Mouse (Mus musculus) heart, adult 18-20 months (tissue): ENCODE measurements around the gene Zfhx3. TPM values are rescaled to one million over a fixed set of nuclear protein-coding genes. Genes with fewer than 3 reads are reported as not detected.

Source experiments
- DNase-seq, 2 experiments: peaks; one replicate each; pipeline ENCODE4 v3.0.0; 2021 to 2022; ENCODE audit warnings: mixed read lengths in 1 of 2
- microRNA-seq, 2 experiments: library from miRNA; unstranded; fragments of <30 nt; microRNA quantifications; one replicate each; pipeline ENCODE4 v1.2.0; 2022
- total RNA-seq, 2 experiments: library from RNA; stranded (reverse); gene quantifications; 2 replicates each; pipeline ENCODE4 v1.2.3; 2021

The Zfhx3 gene
- total RNA-seq, 2 experiments from 2014 or later = 6.7 to 7.9 TPM

GRCm38 (mm10) chr8:108997334-108997733 is 1054.9 kb downstream of the Zfhx3 start:
- DNase-seq = no peak

GRCm38 (mm10) chr8:108999297-109000249 is 1057.1 kb downstream of the Zfhx3 start:
- no peak for DNase-seq

DNA sequence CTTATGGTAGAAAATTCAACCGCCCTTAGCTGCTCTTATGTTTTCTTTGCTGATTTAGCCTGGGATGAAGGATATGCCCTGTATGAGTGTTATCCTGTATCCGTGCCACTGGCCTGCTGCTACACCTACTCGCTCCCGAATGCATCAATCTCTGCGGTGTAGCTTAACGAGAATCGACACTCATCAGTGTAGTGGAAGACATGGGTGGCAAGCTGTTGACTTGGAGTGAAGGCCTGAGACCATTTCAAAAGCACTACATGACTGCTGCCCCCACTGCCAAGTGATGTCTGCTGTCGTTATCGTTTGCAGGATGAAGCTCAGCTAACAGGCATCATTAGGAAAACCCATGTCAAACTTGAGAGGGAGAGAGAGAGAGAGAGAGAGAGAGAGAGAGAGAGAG is 1058.6 kb downstream of the Zfhx3 start:
- no peak for DNase-seq

DNA sequence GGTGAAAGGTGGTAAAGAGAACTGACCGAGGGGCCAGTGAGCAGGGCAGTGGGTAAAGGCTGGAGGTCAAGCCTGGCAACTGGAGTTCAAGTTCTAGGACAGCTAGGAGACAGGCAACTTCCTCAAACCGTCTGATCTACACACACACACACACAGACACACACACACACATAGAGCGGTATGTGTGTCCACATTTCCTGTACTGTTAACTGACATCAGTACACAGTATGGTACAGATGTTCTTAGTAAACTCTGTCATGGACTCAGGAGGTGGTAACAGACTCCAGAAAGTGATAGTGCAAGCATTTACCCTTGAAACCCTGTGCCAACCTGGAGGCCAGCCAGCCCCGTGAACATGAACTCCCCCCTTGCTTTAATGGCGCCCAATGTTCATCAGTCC is 1059.5 kb downstream of the Zfhx3 start:
- DNase-seq = no peak

- DNase-seq = no peak
These were observed 1064.5 kb downstream of the Zfhx3 start for GRCm38 (mm10) chr8:109006986-109007385.

Small RNAs within 50 kb of the gene (microRNA-seq; reads per million reads assigned to microRNA genes)
- 0 reads per million in 2 experiments for gene Mir3108
